Mouse (Mus musculus): Measurements from ENCODE around the gene Mov10.

DNA sequence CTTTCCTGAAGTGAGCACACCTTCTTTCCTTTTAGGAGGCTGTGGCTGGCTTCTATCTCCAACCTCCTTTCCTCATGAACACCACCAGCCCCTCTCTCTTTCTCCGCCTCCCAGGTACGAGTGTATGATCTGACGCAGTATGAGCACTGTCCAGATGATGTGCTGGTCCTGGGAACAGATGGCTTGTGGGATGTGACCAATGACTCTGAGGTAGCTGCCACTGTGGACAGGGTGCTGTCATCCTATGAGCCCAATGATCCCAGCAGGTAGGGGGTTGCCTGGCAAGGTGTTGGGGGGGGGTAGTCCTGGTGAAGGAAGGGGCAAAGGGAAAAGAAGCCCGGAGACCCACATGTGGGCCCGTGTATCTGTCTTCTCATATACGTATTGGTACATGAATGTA is 33.1 kb downstream of the Mov10 start:
- TF ChIP-seq CTCF (IDR thresholded peaks at IDR 0.05; ENCODE audit: extremely low read depth, insufficient read length, insufficient replicate concordance, low read depth, low read length) (no peak), POLR2A (IDR thresholded peaks at IDR 0.05; ENCODE audit: low read depth, low read length) (no peak)
